Mouse (Mus musculus) large intestine, adult 2 months (tissue): ENCODE data around the gene Coq8a. TPM values are rescaled to one million over a fixed set of nuclear protein-coding genes. Genes with fewer than 3 reads are reported as not detected.

Experiments
- DNase-seq: peaks from one replicate; pipeline ENCODE4 v3.0.0-alpha.2; 2012; ENCODE audit warnings: low read depth, low spot score
- WGBS: fragments of 180-500 bp; shearing (Covaris S2); methylation state at CpG from one replicate; pipeline ENCODE4 v1.1.7; 2018; 5-methylcytosine and 5-hydroxymethylcytosine counted together
- polyA plus RNA-seq: library from polyadenylated mRNA; depleted of rRNA; stranded (reverse); fragments of >200 nt; gene quantifications from 2 replicates; pipeline ENCODE4 v1.2.3, GENCODE M21; 2012

Coq8a gene
- polyA plus RNA-seq, 1 experiment: 19.4 TPM

- 38% methylated on average over 5 of the region's 5 CpGs for WGBS
Observed at GRCm38 (mm10) chr1:180200722-180201121, 1.3 kb upstream of the Coq8a start.

DNA sequence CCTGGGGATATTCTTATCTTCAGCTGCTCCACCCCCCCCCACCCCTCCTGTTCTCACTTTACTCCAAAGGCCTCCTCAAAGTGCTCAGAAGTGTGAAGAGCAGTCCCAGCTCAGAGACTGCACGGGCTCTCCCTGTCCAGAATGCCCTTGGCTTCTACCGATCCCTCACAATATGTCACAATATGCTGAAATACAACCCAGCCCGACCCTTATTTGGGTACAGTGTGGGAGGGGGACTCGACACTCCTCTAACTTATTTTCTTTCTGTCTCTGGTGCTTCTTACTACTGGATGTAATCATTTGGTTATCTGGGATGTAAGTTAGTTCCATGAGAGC lies 281 bp upstream of the Coq8a start:
- WGBS: 72% methylated on average over 4 of the region's 4 CpGs
- no peak for DNase-seq

More at GRCm38 (mm10) chr1:180200722-180201121, 1.3 kb upstream of the Coq8a start:
- no peak for DNase-seq

DNA sequence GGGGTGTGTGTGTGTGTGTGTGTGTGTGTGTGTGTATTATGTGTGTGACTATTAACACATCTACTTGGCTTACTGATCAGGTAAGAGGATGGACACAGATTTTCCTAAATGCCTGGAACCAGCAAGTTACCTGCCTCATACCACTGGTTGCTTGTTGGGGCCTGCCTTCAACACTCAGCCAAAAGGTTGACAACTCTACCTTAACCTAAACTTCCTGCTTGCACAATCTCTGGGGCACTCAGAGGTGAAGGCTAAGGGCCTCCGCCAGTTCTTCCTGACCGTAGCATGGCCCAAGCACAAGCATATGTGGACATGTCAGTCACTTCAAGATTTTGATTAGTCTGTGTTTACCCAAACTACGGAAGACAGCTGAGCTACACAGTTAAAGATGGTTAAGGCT lies 1.4 kb downstream of the Coq8a start:
- 82% methylated on average over 3 of the region's 3 CpGs for WGBS
- DNase-seq: no peak

DNA sequence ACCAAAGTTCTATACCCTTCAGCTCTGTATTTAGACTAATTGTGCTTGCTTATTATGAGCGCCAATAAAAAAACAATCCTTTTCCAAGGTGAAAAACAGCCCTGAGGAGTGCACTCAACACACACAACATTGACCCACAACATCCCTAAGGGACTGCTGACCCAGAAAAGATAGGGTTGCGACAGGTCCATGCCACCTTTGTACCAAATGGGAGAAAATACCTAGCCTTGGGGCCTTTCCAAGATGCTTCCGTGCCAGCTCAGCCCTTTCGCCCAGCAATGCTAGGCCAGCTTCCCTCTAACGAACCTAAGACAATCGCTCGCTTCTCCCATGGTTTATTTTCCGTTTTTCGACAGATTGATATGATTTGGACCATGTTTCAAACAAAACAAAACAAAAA lies 2.9 kb downstream of the Coq8a start:
- no peak for DNase-seq
- WGBS: 91% methylated on average over 9 of the region's 9 CpGs

DNA sequence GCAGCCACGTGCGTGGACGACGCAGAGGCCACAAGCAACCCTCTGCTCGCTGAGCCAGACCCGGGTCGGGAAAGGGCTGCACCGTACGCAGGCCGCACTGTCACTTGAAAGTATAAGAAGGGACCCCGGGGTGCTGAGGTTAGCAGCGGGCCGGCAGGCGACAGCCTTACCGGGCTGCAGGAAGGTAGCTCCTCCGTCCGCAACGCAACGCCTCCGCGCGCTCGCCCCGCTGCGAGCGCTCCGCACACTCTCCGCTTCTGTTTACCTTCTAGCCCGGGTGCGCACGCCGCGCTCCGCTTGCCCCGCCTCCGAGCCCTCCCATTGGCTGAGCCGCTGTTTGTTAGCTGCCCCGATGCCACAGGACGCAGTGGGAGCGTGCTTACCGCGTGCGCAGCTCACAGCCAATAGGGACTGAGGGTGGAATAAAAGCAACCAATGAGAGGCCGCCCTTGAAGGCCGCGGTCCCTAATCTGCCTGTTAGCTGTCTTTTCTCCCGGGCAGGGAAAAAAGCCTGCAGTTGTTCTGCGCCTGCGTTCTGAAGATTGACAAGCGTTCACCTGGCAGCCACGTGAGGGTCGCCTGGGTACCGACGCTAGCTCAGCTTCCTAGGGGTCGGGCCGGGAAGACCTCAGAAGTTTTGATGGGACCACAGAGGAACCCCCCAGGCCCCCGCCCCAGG lies 3.6 kb downstream of the Coq8a start:
- under 1% methylated on average over 57 of the region's 57 CpGs for WGBS
- DNase-seq: peak; percentile 97

- DNase-seq: no peak
- 4% methylated on average over 9 of the region's 9 CpGs for WGBS
Observed at GRCm38 (mm10) chr1:180194781-180195471, 4.5 kb downstream of the Coq8a start.

DNA sequence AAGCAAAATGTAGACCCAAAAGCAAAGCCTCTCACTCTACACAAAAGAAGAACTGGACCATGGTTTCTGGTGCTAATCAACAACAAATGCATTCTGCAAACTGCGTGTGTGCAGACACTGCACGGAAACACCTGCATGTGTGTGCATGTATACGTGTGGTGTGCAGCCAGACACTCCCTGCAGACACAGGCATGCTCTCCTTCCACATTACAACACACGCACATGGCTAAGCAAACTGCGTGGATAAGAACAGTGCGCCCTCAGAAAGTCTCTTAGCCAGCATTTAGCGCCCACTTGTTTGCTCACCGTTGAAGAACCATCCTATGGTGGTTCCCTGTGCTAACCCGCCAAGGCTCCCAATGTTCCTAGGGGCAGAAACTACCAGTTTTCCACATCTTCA lies 5.4 kb downstream of the Coq8a start:
- no peak for DNase-seq
- 32% methylated on average over 9 of the region's 9 CpGs for WGBS

DNA sequence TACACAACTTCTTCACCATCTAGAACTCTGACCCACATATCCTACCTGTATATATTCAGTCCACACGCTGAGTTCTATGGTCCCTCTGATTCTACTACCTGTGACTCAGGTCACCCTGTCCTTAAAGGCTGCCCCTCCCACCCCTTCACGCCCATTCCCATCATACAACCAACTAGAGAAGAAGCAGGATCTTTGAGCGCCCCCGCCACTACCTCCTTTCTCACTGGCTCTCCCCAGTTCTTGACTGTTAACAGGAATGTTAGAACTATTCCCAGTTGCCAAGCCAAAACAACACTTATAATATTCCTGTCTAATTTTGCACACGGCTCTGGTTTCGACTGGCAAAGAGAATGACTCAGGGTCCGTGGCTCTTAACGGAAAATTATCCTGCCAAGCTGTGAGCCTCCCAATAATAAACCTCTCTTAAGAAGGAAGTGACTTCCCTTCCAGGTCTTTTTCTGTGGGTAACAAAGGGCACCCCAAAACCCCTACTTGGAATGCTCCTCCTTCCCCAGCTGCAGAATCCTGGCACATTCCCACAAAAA lies 5.9 kb downstream of the Coq8a start:
- WGBS: 27% methylated on average over 8 of the region's 8 CpGs
- DNase-seq: no peak

DNA sequence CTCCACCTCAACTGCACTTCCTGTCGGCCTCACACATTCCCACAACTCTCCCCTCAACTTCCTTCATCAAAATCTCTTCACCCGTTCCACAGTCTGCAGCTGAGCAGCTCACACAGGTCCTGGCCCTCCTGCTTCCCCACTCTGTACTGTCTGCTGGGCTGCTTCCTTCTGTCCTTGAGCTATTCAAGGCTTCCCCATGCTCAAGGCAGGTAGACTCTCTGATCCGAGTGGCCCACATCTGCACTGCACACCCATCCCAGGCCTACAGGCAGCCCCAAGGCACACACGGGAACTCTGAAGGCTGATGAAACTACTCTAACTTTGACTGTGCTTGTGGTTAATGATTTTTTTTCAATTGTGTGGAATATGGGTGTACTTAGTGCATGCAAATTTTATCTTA lies 6.5 kb downstream of the Coq8a start:
- 24% methylated on average over 4 of the region's 4 CpGs for WGBS
- DNase-seq: no peak

GRCm38 (mm10) chr1:180191651-180192220 lies 7.7 kb downstream of the Coq8a start:
- 42% methylated on average over 7 of the region's 7 CpGs for WGBS
- DNase-seq: no peak

GRCm38 (mm10) chr1:180191112-180191511 lies 8.3 kb downstream of the Coq8a start:
- WGBS: 45% methylated on average over 8 of the region's 8 CpGs
- no peak for DNase-seq

- no peak for DNase-seq
- WGBS: 85% methylated on average over 4 of the region's 4 CpGs
Observed at GRCm38 (mm10) chr1:180188951-180189350, 10.5 kb downstream of the Coq8a start.

DNA sequence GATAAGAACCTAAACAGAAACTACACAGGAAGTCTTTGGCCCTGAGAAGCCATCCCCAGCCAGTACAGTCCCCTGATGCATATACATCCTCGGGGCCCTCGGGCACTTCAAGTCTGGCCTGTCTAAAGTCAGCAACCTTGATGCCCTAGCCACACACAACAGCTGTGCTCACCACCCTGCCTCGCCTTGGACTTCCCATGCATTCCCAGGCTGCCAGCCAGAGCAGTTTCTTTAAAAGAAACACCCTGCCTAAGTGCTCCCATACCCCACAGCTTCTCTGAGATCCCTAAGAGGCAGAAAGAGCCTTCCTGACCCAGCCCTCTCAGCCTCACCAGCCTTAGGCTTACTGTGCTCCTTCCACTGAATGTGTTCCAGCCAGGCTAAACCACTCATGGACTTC lies 13.0 kb downstream of the Coq8a start:
- DNase-seq: no peak
- 34% methylated on average over 3 of the region's 3 CpGs for WGBS

- WGBS: 45% methylated on average over 5 of the region's 5 CpGs
- DNase-seq: no peak
Observed at GRCm38 (mm10) chr1:180185877-180186276, 13.5 kb downstream of the Coq8a start.

- WGBS: 25% methylated on average over 7 of the region's 7 CpGs
- no peak for DNase-seq
Observed at GRCm38 (mm10) chr1:180184768-180185167, 14.6 kb downstream of the Coq8a start.

DNA sequence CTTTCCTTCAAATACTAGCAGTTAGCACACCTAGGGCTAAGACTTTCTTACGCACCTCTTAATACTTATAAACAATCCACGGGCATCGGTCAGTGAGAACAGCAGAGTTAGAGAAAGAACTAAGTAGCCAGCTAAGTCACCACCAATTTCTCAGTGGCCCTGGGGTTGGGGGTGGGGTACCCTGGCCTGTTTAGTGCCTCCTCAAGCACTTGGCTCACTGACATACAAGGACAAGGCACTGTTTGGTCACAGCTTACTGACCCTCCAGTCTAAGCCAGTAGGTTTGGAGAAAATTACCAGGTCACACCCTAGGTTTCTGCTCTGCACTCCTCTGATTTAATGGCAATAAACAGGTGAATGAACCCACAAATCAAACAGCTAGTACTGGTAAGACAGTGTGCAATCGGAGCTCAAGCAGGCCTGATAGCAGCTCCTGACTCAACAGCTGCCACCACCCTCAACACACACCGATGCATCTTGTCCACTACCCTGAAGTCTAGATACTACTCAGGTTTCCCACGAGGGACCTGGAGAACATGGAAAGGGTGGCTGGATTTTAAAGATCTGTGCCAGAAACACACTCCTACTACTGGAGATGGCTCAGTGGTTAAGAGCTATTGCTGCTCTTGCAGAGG lies 15.8 kb downstream of the Coq8a start:
- WGBS: 42% methylated on average over 6 of the region's 6 CpGs

GRCm38 (mm10) chr1:180182731-180183130 lies 16.7 kb downstream of the Coq8a start:
- DNase-seq: no peak
- WGBS: 31% methylated on average over 3 of the region's 3 CpGs

More for the DNA sequence above, 15.8 kb downstream of the Coq8a start:
- DNase-seq: no peak

- WGBS: 88% methylated on average over 9 of the region's 9 CpGs
- no peak for DNase-seq
Observed at GRCm38 (mm10) chr1:180181966-180182319, 17.5 kb downstream of the Coq8a start.

GRCm38 (mm10) chr1:180181304-180181965 lies 18.0 kb downstream of the Coq8a start:
- no peak for DNase-seq
- whole genome bisulfite sequencing: 67% methylated on average over 7 of the region's 7 CpGs

- 86% methylated on average over 2 of the region's 2 CpGs for WGBS
- no peak for DNase-seq
Observed at GRCm38 (mm10) chr1:180179840-180180239, 19.6 kb downstream of the Coq8a start.
